Mouse (Mus musculus) right cerebral cortex, adult 18-20 months (tissue): Measurements from ENCODE around the gene Gpc5.

Experiments
- DNase-seq: peaks from one replicate; pipeline ENCODE4 v3.0.0; 2022; ENCODE audit warnings: mixed read lengths

Gene Gpc5

DNA sequence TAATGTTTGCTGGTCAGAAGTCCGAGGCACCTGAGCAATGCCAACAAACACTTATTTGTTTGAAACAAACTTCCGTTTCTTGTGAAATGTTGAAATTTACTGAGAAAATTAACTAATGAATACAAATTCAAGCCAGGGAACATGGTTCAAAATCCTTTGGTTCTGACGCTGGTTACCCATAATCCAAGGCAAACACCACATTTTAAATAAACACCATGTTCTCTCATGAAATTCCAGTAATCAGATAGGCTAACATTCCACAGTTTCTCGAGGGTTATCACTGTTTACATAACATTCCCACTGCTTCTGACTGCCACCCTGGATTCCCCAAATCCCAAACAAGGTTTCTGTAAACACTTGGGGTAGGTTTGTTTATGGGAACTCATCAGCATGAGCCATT lies 1356.2 kb downstream of the Gpc5 start:
- DNase-seq = no peak

DNA sequence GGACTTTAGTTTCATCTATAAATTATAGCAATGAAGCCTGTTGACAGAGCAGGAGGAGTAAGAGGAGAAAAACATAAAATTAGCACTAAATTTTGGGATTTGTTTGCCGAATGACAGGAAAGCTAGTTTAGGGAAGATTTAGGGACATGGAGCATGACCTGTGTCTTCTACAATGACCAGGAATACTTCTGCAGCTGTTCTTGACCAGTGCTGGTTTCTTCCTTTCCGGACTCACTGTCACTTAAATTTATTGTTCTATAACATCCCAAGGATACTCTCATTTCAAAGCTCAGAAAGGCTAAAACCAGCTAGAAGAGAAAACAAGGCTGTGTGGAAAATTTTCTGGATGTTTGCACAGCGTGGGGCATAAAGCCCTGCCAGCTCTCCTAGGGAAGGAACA lies 1361.3 kb downstream of the Gpc5 start:
- DNase-seq = no peak

- no peak for DNase-seq
Measured at GRCm38 (mm10) chr14:116456211-116456610, 1364.2 kb downstream of the Gpc5 start.

DNA sequence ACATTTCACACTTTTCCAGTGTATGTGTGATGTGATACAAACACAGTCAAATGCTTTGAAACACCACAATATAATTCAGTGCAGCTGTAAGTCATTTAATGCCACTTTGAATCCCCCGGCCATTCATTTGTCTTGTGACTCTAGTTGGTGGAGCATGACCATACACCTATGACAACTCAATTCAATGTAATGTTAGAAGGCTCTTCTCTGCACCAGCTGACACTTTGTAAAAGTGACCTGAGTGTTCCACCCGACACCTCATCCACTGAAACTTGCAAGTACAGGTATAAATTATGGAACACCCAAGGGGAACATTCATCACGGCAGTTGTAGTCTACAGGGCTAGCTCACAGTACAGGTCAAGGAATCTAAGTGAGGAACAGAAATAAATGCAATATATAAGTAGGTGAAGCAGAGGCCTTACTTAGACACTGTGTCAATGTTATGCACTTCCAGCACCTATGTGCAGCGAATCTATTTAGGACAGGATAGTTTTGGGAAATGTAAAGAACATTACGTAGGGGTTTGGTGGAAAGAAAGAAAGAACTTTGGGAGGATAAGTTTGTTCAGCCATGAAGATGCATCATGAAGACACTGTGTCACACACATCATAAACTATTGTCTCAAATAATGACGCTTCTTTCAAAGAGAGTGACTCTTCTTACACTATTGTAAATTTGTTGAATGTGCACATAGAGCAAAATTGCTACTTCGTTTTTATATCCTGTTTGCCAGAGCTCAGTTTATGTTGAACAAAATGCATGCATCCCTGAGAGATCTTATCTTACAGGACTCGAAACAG lies 1381.6 kb downstream of the Gpc5 start:
- DNase-seq = no peak

DNA sequence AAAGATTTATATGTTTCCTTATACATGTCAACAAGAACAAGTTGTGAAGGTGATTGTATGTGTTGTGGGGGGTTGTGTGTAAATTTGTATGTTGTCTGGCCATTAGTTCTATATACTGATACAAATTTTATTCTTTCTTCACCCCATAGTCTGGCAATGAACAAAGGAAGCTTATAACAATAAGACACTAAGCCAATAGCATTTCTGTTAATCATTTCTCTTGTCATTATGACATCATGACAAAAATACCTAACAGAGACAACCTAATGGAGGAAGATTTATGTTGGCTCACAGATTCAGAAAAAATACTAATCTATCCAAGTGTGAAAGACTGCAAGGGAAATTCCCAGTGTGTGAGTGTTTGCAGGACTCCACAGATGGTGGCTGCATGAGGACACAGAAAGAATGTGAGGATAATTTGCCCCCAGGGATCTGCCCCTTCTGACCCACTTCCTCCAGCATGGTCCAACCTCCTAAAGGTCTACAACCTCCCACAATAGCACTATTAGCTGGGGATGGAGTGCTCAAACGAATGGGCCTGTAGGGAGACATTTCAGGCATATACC lies 1402.4 kb downstream of the Gpc5 start:
- DNase-seq = no peak

DNA sequence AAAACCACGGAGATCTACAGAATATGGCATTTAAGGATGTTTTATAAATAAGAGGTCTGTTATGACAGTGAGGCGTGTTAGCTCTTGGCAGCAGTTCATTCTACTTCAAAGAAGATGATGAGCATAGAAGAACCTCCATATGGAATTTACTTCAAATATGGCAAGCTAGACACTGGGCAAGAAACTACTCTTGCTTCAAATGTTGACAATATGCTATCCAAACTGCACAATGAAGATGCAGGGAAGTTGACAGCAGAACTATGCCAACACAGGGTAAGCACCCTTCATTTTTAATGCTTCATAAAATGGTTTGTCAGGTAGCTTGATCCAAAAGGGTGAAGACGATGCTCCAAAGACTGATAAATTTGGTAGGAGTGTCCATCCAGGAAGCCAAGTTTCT lies 1446.2 kb downstream of the Gpc5 start:
- no peak for DNase-seq

GRCm38 (mm10) chr14:116543746-116544145 lies 1451.7 kb downstream of the Gpc5 start:
- DNase-seq = no peak

- DNase-seq = no peak
Measured at GRCm38 (mm10) chr14:116551401-116551800, 1459.4 kb downstream of the Gpc5 start.

GRCm38 (mm10) chr14:116553316-116553715 lies 1461.3 kb downstream of the Gpc5 start:
- no peak for DNase-seq

DNA sequence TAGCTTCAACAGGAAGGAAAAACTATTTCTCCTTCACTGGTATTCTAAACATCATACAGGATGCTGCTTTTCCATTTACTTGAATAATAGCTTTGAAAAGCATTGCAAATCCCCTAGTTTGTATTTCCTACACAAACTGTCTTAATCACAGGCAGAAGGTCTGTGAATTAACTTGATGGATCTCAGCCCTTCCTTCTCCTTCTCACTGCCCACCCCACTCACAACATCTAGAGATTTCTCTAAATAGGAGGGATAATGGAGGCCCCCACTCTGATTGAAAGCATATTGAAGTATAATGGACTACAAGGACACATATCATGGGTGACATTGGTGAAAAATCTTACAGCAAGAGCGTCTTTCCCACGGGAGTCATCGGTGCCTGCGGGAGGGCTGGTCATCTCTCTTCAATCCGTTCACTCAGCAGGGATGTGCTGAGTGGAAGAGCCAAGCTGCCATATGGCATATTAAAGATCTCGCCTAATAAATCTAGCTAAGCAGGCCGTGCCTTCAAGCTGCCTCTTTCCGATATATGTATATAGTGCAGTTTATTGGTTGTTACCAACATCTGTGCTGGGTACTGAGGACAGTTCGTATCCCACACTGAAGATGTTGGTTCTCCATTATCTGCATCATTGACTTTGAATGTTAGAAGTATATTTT lies 1466.3 kb downstream of the Gpc5 start:
- DNase-seq = no peak

DNA sequence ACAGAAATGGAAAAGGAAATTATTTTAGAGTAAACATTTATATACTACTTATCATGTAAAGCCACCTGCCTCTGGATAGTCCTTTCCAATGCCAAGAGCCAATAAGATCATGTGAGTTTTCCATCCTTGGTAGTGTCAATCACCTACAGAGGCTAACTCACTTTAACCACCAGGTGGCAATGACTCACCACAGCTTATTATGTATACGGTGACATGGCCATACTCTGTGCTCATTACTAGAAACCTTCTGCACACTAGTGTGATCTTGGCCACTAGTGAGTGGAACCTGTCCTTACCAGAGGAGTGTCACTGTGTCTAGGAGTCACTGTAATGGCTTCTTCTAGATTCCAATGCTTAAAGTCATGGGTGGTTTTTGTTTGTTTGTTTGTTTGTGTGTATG lies 1468.0 kb downstream of the Gpc5 start:
- no peak for DNase-seq
